Mouse (Mus musculus): Measurements from ENCODE around the gene Dtnbp1. TPM values are rescaled to one million over a fixed set of nuclear protein-coding genes. Genes with fewer than 3 reads are reported as not detected.

Dtnbp1 gene
- polyA plus RNA-seq, 1 experiment from 2014 or later = 141 TPM

DNA sequence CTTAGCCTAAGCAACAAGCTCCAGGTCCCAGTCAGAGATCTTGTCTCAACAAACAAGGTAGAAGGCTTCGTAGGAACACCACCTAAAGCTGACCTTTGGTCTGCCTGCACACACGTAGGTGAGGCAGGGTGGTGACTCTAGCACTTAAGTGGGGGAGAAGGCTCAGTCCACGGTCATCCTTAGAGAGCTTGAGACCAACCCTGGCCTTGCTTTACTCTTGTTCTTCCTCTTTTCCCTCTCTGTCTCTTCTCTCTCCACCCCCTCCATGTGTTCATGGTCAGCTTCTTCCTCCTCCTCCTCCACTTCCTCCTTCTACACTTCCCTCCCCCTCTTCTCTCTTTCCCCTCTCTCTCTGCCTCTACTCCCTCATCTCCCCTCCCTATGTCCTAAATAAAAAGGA lies 64.3 kb downstream of the Dtnbp1 start:
- Histone ChIP-seq H3K27me3 (replicated peaks) (no peaks in the 10 kb centered on the region), H3K4me1 (peaks cover 12% of the 10 kb centered on the region), H3K9me3 (no peaks in the 10 kb centered on the region), H3K27ac (no peak overlapping the region), H3K9ac (no peak overlapping the region), H3K4me3 (no peak overlapping the region), H3K36me3 (replicated peaks) (no peaks in the 10 kb centered on the region), H3K4me2 (no peak overlapping the region)
- ATAC-seq (replicated peaks) = no peak
- WGBS = 84% methylated on average over 3 of the region's 3 CpGs

DNA sequence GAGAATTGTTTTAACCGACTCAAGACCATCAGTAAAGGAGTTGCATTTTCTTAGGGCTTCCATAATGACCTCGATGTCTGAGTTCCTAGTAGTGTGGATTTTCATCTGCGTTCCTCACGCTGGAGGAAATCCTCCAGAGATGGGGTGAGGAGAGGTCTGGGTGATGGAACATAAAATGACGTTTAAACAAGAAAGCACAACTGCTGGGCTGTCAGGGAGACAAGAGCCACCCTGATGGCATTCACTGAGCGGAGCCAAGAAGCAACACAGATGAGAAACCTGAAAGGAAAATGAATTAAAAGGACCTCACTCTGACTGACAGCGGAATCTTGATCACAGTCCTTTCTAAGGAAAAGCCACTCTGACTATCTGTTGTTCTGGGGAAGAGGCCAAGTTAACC lies 68.4 kb downstream of the Dtnbp1 start:
- peak overlapping the region; percentile 45; the same call in 1 of the 2 replicates for H3K27ac ChIP-seq
- H3K27me3 ChIP-seq (replicated peaks) = no peaks in the 10 kb centered on the region
- no peaks in the 10 kb centered on the region for H3K36me3 ChIP-seq (replicated peaks)
- H3K9me3 ChIP-seq = no peaks in the 10 kb centered on the region
- H3K9ac ChIP-seq = no peak overlapping the region
- ATAC-seq (replicated peaks) = no peak
- no peak overlapping the region for H3K4me3 ChIP-seq
- H3K4me1 ChIP-seq = peaks cover 17% of the 10 kb centered on the region
- WGBS = 23% methylated on average over 7 of the region's 7 CpGs
- H3K4me2 ChIP-seq = no peak overlapping the region

DNA sequence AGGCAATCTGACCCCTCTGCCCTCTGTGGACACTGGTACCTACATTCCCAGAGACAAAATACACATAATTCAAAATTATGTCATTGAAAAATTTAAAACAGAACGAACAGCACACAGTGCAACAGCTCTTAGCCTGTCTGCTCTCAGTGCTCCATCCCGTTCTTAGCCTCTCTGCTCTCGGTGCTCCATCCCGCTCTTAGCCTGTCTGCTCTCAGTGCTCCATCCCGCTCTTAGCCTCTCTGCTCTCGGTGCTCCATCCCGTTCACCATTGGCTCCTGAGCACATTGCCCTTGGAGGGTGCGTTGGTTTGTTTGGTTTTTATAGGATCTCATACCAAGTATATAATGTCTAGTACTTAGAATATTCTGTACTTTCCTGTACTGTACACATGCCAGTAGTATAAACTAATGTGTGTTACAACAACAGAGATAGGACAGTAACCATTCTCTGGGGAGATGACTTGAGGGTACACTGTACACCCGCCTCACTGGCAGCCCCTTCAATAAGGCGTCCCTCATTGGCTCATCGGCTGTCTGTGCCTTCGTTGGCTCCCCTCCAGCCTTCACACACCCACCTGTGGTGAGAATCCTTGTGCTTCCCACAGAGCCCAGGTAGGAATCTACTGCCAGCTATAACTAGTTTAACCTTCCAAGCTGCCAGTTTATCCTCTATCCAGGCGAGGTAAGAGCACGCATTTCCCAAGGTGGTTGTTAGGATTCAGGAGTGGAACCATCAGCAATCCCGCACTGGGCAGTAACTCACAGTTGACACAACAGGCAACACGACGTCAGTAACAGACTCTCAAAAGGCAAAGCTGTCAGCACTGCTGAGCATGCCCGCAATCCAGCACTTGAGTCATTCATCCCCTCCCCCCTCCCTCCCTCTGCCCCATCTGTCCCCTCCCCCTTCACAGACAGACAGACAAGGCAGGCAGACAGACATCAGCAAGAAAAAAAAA lies 69.4 kb downstream of the Dtnbp1 start:
- Histone ChIP-seq H3K27ac (no peak overlapping the region), H3K4me2 (no peak overlapping the region)

DNA sequence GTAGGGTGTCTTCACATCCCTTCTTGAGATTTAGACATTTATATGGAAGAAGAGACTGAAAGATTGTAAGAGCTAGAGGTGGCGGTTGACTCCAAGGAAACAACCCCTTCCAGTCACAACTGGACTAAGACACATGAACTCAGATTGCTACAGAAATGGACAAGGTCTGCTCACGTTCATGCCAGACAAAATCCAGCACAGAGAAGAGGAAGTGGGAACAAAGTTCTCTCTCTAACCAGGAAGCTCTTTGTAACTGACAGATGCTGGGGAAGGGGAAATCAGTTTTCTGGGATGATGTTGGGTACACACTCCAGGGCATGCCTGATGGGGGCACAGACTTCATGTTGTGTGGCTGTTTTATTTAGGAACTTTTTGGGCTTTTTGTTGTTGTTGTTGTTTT lies 75.6 kb downstream of the Dtnbp1 start:
- Histone ChIP-seq H3K4me2 (no peak overlapping the region), H3K27ac (no peak overlapping the region), H3K9ac (no peak overlapping the region), H3K27me3 (replicated peaks) (no peaks in the 10 kb centered on the region), H3K36me3 (replicated peaks) (peaks cover 21% of the 10 kb centered on the region), H3K4me1 (no peaks in the 10 kb centered on the region), H3K4me3 (no peak overlapping the region), H3K9me3 (no peaks in the 10 kb centered on the region)
- 86% methylated on average over 2 of the region's 2 CpGs for WGBS
- no peak for ATAC-seq (replicated peaks)

More for the DNA sequence above, 69.4 kb downstream of the Dtnbp1 start:
- H3K36me3 ChIP-seq (replicated peaks) = no peaks in the 10 kb centered on the region
- 64% methylated on average over 18 of the region's 18 CpGs for WGBS
- no peaks in the 10 kb centered on the region for H3K27me3 ChIP-seq (replicated peaks)
- H3K9ac ChIP-seq = no peak overlapping the region
- H3K9me3 ChIP-seq = no peaks in the 10 kb centered on the region
- peaks cover 17% of the 10 kb centered on the region for H3K4me1 ChIP-seq
- H3K4me3 ChIP-seq = no peak overlapping the region
- ATAC-seq (replicated peaks) = no peak

DNA sequence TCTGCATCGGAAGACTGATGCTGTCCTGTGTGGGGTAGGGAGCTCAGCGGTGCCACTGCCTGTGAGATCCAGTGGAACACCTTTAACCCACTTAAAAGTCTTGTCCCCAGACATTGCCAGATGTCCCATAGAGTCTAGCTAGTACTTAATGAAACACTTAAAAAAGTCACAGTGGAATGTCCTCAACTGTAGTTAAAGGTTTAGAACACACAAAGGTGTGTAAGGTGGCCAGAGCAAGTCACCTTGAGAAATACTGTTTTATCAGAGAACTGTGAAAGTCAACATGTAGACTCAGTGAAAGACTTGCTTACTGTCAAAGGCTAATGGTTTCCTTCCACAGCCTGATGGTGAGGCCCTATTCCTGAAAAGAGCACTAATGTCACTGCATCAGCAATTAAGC lies 76.8 kb downstream of the Dtnbp1 start:
- no peaks in the 10 kb centered on the region for H3K9me3 ChIP-seq
- H3K27ac ChIP-seq = no peak overlapping the region
- H3K4me2 ChIP-seq = no peak overlapping the region
- H3K27me3 ChIP-seq (replicated peaks) = no peaks in the 10 kb centered on the region
- no peaks in the 10 kb centered on the region for H3K4me1 ChIP-seq
- no peak overlapping the region for H3K9ac ChIP-seq
- H3K36me3 ChIP-seq (replicated peaks) = peaks cover 30% of the 10 kb centered on the region
- 93% methylated on average over 2 of the region's 2 CpGs for WGBS
- H3K4me3 ChIP-seq = no peak overlapping the region
- no peak for ATAC-seq (replicated peaks)

DNA sequence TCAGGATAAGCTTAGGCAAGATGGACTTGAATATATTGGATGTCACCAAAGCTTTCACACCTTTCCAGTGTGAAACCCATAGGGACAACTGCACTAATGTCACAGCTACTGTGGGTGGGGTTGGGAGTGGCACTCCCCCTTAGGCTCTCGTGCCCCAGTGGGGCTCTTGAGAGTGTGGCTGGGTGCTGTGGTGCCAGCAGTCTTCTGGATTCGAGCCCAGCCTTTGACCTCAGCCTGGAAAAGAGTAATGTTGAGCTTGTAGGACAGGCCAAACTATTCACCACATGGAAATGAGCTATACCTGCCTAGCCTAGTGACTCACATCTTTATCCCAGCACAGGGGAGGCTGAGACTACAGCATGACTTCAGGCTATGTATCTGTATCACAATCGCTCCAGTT lies 77.9 kb downstream of the Dtnbp1 start:
- Histone ChIP-seq H3K4me3 (no peak overlapping the region), H3K9ac (no peak overlapping the region), H3K27ac (no peak overlapping the region), H3K4me2 (no peak overlapping the region), H3K4me1 (no peaks in the 10 kb centered on the region), H3K27me3 (replicated peaks) (no peaks in the 10 kb centered on the region), H3K36me3 (replicated peaks) (peaks cover 41% of the 10 kb centered on the region), H3K9me3 (no peaks in the 10 kb centered on the region)
- WGBS = 91% methylated on average over 3 of the region's 3 CpGs
- no peak for ATAC-seq (replicated peaks)

DNA sequence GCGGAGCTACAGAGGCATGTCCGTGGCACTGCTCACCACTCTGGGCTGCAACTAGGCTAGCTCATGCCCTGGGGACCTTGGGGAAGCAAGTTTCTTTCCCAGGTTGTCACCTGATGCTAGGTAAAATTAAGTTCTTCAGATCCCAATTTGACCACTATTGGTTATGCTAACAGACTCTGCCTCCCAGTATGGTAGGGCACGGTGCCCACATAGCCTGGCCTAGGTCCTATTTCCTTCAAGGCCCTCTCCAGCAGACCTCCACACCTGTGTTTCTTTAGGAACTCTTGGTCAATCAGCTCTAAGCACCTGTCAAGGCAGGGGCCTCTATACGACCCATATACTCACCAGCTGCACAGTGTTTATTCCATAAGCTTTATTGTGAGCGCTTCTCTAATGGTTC lies 80.2 kb downstream of the Dtnbp1 start:
- no peak for ATAC-seq (replicated peaks)
- peaks cover 57% of the 10 kb centered on the region for H3K36me3 ChIP-seq (replicated peaks)
- H3K4me1 ChIP-seq = no peaks in the 10 kb centered on the region
- H3K9ac ChIP-seq = no peak overlapping the region
- no peak overlapping the region for H3K27ac ChIP-seq
- H3K9me3 ChIP-seq = no peaks in the 10 kb centered on the region
- WGBS = 96% methylated on average over 5 of the region's 5 CpGs
- no peak overlapping the region for H3K4me3 ChIP-seq
- H3K27me3 ChIP-seq (replicated peaks) = no peaks in the 10 kb centered on the region
- no peak overlapping the region for H3K4me2 ChIP-seq

DNA sequence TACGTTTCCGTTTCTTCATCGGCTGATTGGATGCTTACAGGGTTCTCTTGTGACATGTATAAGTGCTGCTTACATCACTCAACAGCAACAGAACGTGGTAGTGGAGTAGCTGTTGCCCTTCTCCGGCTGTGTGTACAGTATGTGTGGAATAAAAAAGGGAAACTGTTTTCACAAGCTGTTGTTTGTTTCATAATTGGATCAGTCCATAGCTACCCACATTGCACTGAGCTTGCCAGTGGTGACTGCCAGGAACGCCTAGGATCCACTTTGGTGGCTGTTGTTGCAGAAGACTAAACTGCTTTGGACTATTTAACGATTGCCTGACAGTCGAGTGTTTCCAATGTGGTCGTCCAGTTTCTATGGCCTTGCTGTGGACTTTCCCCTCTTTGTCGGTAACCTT lies 80.9 kb downstream of the Dtnbp1 start:
- Histone ChIP-seq H3K9me3 (no peaks in the 10 kb centered on the region), H3K27ac (no peak overlapping the region), H3K9ac (no peak overlapping the region), H3K36me3 (replicated peaks) (peaks cover 63% of the 10 kb centered on the region), H3K4me1 (no peaks in the 10 kb centered on the region), H3K4me3 (no peak overlapping the region), H3K27me3 (replicated peaks) (no peaks in the 10 kb centered on the region), H3K4me2 (no peak overlapping the region)
- ATAC-seq (replicated peaks) = no peak
- WGBS = 77% methylated on average over 10 of the region's 10 CpGs

DNA sequence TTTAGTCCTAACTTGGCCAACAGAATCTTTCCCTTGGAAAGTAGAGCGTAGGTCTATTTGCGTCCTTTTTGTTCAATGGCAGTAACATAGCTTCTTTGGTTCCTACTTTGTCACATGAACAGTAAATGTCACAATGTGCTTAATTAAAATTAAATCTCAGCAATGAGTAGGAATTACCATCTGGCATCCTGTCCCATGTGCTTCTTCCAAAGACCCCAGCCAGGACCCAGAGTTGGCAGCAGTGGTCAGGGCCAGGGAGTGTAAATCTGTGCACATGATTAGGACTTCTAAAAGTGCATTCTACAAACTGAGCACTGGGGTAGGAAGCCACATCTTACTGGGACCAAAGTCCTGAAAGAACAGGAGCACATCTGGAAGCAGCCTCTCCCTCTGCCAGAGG lies 83.7 kb downstream of the Dtnbp1 start:
- ATAC-seq (replicated peaks) = no peak
- no peak overlapping the region; the same call in 1 of the 2 replicates for H3K27ac ChIP-seq
- H3K4me3 ChIP-seq = no peak overlapping the region
- no peak overlapping the region for H3K4me2 ChIP-seq
- WGBS = 91% methylated on average over 2 of the region's 2 CpGs
- no peak overlapping the region for H3K9ac ChIP-seq
- H3K36me3 ChIP-seq (replicated peaks) = peaks cover 78% of the 10 kb centered on the region
- H3K27me3 ChIP-seq (replicated peaks) = no peaks in the 10 kb centered on the region
- no peaks in the 10 kb centered on the region for H3K9me3 ChIP-seq
- H3K4me1 ChIP-seq = peaks cover 2% of the 10 kb centered on the region; the same call in 1 of the 2 replicates

DNA sequence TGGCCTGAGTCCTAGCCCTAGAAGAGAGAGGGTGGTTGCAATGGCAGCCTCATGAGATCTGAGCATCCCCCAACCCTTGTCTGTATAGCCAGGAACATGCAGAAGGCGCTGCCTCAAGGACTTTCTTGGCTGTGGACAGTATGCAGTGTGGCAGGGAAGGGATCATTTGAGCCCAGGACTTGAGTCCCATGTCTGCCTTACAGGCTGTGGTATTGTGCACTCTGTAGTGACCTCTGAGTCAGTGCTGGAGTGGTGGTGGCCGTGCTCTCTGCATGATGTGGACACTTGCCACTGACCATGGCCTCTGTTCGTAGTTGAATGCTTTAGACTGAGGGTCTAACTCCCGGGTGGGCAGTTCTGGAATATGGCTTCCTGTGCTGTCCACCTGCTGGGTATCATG lies 84.7 kb downstream of the Dtnbp1 start:
- no peak overlapping the region for H3K9ac ChIP-seq
- no peak overlapping the region for H3K27ac ChIP-seq
- no peaks in the 10 kb centered on the region for H3K27me3 ChIP-seq (replicated peaks)
- H3K9me3 ChIP-seq = no peaks in the 10 kb centered on the region
- no peak for ATAC-seq (replicated peaks)
- H3K36me3 ChIP-seq (replicated peaks) = peaks cover 73% of the 10 kb centered on the region
- H3K4me2 ChIP-seq = no peak overlapping the region
- WGBS = 92% methylated on average over 4 of the region's 4 CpGs
- no peak overlapping the region for H3K4me3 ChIP-seq
- peaks cover 6% of the 10 kb centered on the region; the same call in 1 of the 2 replicates for H3K4me1 ChIP-seq

DNA sequence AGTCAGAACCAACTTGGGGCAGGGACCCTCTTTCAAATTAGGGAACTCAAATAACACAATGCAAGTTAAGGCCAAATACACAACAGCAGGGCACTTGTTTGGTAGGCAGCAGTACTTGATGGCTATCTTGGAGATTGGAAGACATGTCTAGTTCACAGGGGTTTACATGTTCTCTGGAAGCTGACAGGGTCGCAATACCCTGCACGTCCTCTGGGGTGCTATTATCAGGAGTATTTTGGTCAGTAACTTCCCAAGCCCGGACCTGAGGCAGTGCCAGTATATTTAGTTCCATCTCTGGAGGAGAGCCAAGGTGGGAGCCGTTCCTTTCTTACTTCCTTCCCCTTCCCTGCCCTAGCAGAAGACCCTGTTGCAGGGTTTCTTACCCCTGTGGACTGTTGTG lies 86.0 kb downstream of the Dtnbp1 start:
- no peak overlapping the region for H3K9ac ChIP-seq
- H3K27ac ChIP-seq = no peak overlapping the region
- H3K4me2 ChIP-seq = no peak overlapping the region
- H3K9me3 ChIP-seq = no peaks in the 10 kb centered on the region
- peaks cover 68% of the 10 kb centered on the region for H3K36me3 ChIP-seq (replicated peaks)
- no peak overlapping the region for H3K4me3 ChIP-seq
- no peak for ATAC-seq (replicated peaks)
- no peaks in the 10 kb centered on the region for H3K27me3 ChIP-seq (replicated peaks)
- 85% methylated on average over 4 of the region's 4 CpGs for WGBS
- H3K4me1 ChIP-seq = peaks cover 6% of the 10 kb centered on the region; the same call in 1 of the 2 replicates

DNA sequence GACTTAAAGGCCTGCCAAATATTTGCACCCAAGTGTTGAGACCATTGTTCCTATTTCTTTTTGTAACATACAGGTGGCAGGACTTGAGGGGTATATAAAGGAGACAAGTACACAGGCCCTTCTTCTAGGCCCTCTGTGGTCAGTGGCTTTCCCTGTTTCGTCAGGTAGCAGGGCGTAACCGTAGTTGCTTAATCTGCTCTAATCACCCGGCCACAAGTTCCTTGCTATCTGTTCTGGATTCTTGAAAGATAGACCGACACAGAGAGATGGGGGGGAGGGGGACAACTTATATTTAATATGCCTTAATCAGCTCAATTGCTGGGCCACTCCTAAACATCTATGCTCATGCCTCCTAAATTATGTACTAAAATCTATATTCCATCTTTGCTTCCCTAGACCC lies 86.6 kb downstream of the Dtnbp1 start:
- H3K4me3 ChIP-seq = no peak overlapping the region
- ATAC-seq (replicated peaks) = no peak
- no peak overlapping the region for H3K27ac ChIP-seq
- WGBS = 93% methylated on average over 5 of the region's 5 CpGs
- H3K27me3 ChIP-seq (replicated peaks) = no peaks in the 10 kb centered on the region
- peaks cover 6% of the 10 kb centered on the region; the same call in 1 of the 2 replicates for H3K4me1 ChIP-seq
- H3K4me2 ChIP-seq = no peak overlapping the region
- no peaks in the 10 kb centered on the region for H3K9me3 ChIP-seq
- H3K9ac ChIP-seq = no peak overlapping the region
- H3K36me3 ChIP-seq (replicated peaks) = peaks cover 68% of the 10 kb centered on the region

DNA sequence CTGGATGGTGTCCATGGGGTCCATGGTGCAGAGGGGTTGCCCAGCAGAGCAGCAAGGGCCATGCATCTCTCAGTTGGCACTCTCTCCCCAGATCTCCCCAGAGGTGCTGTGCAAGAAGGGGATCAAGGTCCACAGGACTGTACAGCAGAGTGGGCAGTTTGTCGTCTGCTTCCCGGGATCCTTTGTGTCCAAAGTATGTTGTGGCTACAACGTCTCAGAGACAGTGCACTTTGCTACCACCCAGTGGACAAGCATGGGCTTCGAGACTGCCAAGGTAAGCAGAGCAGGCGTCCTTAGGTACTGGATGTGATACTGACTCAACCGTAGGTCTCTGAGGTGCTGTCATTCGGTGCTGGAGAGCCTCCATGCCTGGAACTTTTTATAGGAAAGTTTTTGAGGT lies 88.4 kb downstream of the Dtnbp1 start:
- 0 out of 2 replicates have a peak, but pooled peaks have one; percentile 35 for ATAC-seq (replicated peaks)
- Histone ChIP-seq H3K27ac (peak overlapping the region; percentile 49; the same call in 1 of the 2 replicates), H3K36me3 (replicated peaks) (peaks cover 49% of the 10 kb centered on the region), H3K9ac (no peak overlapping the region), H3K4me2 (no peak overlapping the region), H3K27me3 (replicated peaks) (no peaks in the 10 kb centered on the region), H3K4me1 (peaks cover 9% of the 10 kb centered on the region; the same call in 1 of the 2 replicates), H3K4me3 (no peak overlapping the region), H3K9me3 (no peaks in the 10 kb centered on the region)
- WGBS = 61% methylated on average over 7 of the region's 7 CpGs
